Mouse (Mus musculus): ENCODE measurements at regions not wholly inside any gene's neighbourhood (a gene's known extent, or its start where the extent isn't known, plus 50 kb on each side); places are given as distances from the start of the nearest gene placed in this dataset.

DNA sequence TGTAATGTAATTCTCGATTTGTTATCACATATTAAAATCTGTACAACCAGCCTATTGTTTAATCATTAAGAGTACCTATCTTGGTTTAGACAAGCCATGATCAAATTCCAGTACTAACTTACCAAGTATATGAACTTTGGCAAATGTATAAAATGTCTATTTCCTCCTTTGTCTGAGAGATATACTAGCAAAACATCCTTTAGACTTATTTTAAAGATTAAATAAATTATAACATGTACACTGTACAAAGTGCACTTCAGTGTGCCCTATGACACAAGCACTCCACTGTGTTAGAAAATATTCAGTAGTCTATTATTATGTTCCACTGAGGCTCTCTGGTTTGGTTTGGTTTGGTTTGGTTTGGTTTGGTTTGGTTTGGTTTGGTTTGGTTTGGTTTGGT, 156.0 kb upstream of the Fat1 start:
- dilution Hi-C loops (cut with MboI; ENCODE audit: extremely low pct_ligation_motif_present, extremely low pct_unique_long_range_greater_than_20kb, low sequenced_read_pairs): no loop called here

DNA sequence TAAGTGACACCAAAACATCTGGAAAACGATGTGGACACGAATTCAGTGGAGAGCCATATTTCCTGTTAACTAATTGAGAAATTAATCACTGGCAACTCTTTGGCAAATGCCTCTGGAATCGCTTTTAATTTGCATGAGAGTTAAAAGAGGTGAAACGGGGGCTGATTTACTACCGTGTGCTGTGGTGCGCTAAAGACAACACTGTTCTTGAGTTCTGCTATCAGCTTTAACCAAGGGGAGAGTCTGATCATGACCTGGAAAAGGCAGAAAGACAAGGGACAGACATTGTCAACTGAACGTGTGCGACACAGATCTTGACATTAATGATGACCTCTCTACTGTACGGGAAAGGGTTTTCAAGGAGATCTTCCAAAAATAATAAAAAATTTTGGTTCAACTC, 152.8 kb upstream of the Fat1 start:
- dilution Hi-C loops (cut with MboI; ENCODE audit: extremely low pct_ligation_motif_present, extremely low pct_unique_long_range_greater_than_20kb, low sequenced_read_pairs): no loop called here
- TF ChIP-seq TBP (conservative IDR thresholded peaks at IDR 0.05; ENCODE audit: low read depth, low read length): no peak
- no peak for TF ChIP-seq NRF1 (IDR thresholded peaks at IDR 0.05; ENCODE audit: low read depth, low read length)
- no peak for TF ChIP-seq MAZ (IDR thresholded peaks at IDR 0.05; ENCODE audit: low read depth, low read length)
- no peak for TF ChIP-seq SIN3A (IDR thresholded peaks at IDR 0.05; ENCODE audit: low read length)
- TF ChIP-seq ELF1 (IDR thresholded peaks at IDR 0.05; ENCODE audit: low read depth, low read length): no peak
- Histone ChIP-seq H3K9me3 (replicated peaks; ENCODE audit: low read length) (peaks cover 43% of the 10 kb centered on the region), H3K4me3 (replicated peaks in 1 of 3; ENCODE audit: low read depth in 2 of 3, low read length in 2 of 3, poor library complexity in 1 of 3) (no peak overlapping the region), H3K9ac (ENCODE audit: insufficient read depth, low read depth) (no peak overlapping the region), H3K27ac (ENCODE audit: insufficient read depth, low read depth) (no peak overlapping the region), H3K36me3 (replicated peaks in 1 of 2; ENCODE audit: control insufficient read depth in 1 of 2, insufficient read depth in 1 of 2, low read length in 1 of 2) (no peaks in the 10 kb centered on the region), H3K4me1 (ENCODE audit: control insufficient read depth in 1 of 2, insufficient read depth in 2 of 2) (no peaks in the 10 kb centered on the region), H3K79me2 (replicated peaks; ENCODE audit: control insufficient read depth, extremely low read depth, insufficient read depth, poor library complexity, severe bottlenecking) (no peaks in the 10 kb centered on the region), H3K27me3 (replicated peaks) (no peaks in the 10 kb centered on the region), H3K4me2 (ENCODE audit: insufficient read depth, low read depth, poor library complexity, severe bottlenecking) (no peak overlapping the region)
- DNase-seq (ENCODE audit: extremely low read depth): no peak
- in situ Hi-C loops (cut with MboI; ENCODE audit: low pct_ligation_motif_present, low pct_unique_long_range_greater_than_20kb, low sequenced_read_pairs): no loop called here

More for the DNA sequence above, 156.0 kb upstream of the Fat1 start:
- H3K4me1 ChIP-seq (ENCODE audit: control insufficient read depth in 1 of 2, insufficient read depth in 2 of 2): no peaks in the 10 kb centered on the region
- TF ChIP-seq KAT2A (IDR thresholded peaks at IDR 0.05; ENCODE audit: insufficient replicate concordance, low read length) (no peak), TCF12 (IDR thresholded peaks at IDR 0.05; ENCODE audit: low read depth, low read length) (no peak), HCFC1 (IDR thresholded peaks at IDR 0.05; ENCODE audit: low read depth, low read length) (no peak), POLR2A (IDR thresholded peaks at IDR 0.05; ENCODE audit: low read depth, low read length) (no peak), ZNF384 (IDR thresholded peaks at IDR 0.05; ENCODE audit: low read depth, low read length) (no peak), ZKSCAN1 (IDR thresholded peaks at IDR 0.05; ENCODE audit: borderline replicate concordance, low read depth, low read length) (no peak), PAX5 (IDR thresholded peaks at IDR 0.05; ENCODE audit: low read length) (no peak), UBTF (IDR thresholded peaks at IDR 0.05; ENCODE audit: low read depth, low read length) (no peak), SMC3 (IDR thresholded peaks at IDR 0.05; ENCODE audit: low read depth, low read length) (no peak), CHD2 (IDR thresholded peaks at IDR 0.05; ENCODE audit: low read length) (no peak), CTCF (conservative IDR thresholded peaks at IDR 0.05 in 1 of 2, IDR thresholded peaks at IDR 0.05 in 1 of 2; ENCODE audit: low read depth in 2 of 2, low read length in 2 of 2) (no peak), RCOR1 (conservative IDR thresholded peaks at IDR 0.05; ENCODE audit: low read depth, low read length) (no peak), ZMIZ1 (IDR thresholded peaks at IDR 0.05; ENCODE audit: low read depth, low read length) (no peak), MEF2A (IDR thresholded peaks at IDR 0.05; ENCODE audit: borderline replicate concordance, low read depth, low read length) (no peak), ELF1 (IDR thresholded peaks at IDR 0.05; ENCODE audit: low read depth, low read length) (no peak), MAZ (IDR thresholded peaks at IDR 0.05; ENCODE audit: low read depth, low read length) (no peak), E2F4 (IDR thresholded peaks at IDR 0.05; ENCODE audit: insufficient replicate concordance, low read depth, low read length) (no peak), MAFK (IDR thresholded peaks at IDR 0.05; ENCODE audit: insufficient replicate concordance, low read length) (no peak), USF1 (IDR thresholded peaks at IDR 0.05; ENCODE audit: low read depth, low read length) (no peak), RAD21 (IDR thresholded peaks at IDR 0.05; ENCODE audit: low read depth, low read length) (no peak)
- no peaks in the 10 kb centered on the region for H3K79me2 ChIP-seq (replicated peaks; ENCODE audit: control insufficient read depth, extremely low read depth, insufficient read depth, poor library complexity, severe bottlenecking)
- H3K4me3 ChIP-seq (replicated peaks in 1 of 3; ENCODE audit: low read depth in 2 of 3, low read length in 2 of 3, poor library complexity in 1 of 3): no peak overlapping the region
- no peak for DNase-seq (ENCODE audit: extremely low read depth)
- H3K9ac ChIP-seq (ENCODE audit: insufficient read depth, low read depth): no peak overlapping the region
- H3K4me2 ChIP-seq (ENCODE audit: insufficient read depth, low read depth, poor library complexity, severe bottlenecking): no peak overlapping the region
- no peaks in the 10 kb centered on the region for H3K36me3 ChIP-seq (replicated peaks in 1 of 2; ENCODE audit: control insufficient read depth in 1 of 2, insufficient read depth in 1 of 2, low read length in 1 of 2)
- in situ Hi-C loops (cut with MboI; ENCODE audit: low pct_ligation_motif_present, low pct_unique_long_range_greater_than_20kb, low sequenced_read_pairs): no loop called here
- H3K27ac ChIP-seq (ENCODE audit: insufficient read depth, low read depth): no peak overlapping the region
- no peaks in the 10 kb centered on the region for H3K27me3 ChIP-seq (replicated peaks)
- peaks cover 41% of the 10 kb centered on the region for H3K9me3 ChIP-seq (replicated peaks; ENCODE audit: low read length)
